Mouse (Mus musculus): ENCODE measurements around the gene Tmem132c. TPM values are rescaled to one million over a fixed set of nuclear protein-coding genes. Genes with fewer than 3 reads are reported as not detected.

The Tmem132c gene
- polyA plus RNA-seq, 1 experiment from 2014 or later = 0.68 TPM

DNA sequence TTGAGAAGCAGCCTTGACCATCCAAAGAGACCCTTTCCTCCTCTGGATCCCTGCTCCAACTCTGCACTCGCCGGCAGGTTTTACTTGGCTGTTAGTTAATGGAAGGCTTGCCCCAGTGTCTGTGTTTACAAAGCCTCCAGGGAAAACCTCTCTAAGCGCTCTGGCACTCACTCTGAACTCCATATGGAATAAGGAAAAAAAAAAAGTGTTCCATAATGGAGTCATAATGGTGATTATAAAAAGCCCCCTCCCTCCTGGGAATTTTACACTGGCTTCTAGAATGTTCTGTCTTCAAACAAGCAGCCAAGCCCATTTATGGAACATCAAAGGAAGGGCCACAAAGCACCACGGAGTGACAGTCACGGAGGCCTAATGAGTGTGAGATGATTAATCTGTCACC is 136.9 kb downstream of the Tmem132c start:
- Histone ChIP-seq H3K4me3 (ENCODE audit: low read depth, low read length) (no peak overlapping the region), H3K27me3 (replicated peaks; ENCODE audit: control insufficient read depth, insufficient read depth, low read length) (no peaks in the 10 kb centered on the region), H3K36me3 (ENCODE audit: control insufficient read depth, insufficient read depth, low read length) (no peaks in the 10 kb centered on the region), H3K4me2 (ENCODE audit: low read length) (no peak overlapping the region), H3K9me3 (ENCODE audit: control insufficient read depth, low read length) (0 out of 2 replicates have a peak, but pooled peaks cover 4% of the 10 kb centered on the region), H3K4me1 (replicated peaks; ENCODE audit: control insufficient read depth, insufficient read depth, low read length) (no peaks in the 10 kb centered on the region), H3K9ac (ENCODE audit: low read length) (no peak overlapping the region), H3K27ac (ENCODE audit: low read depth) (no peak overlapping the region)
- ATAC-seq (replicated peaks; ENCODE audit: low FRiP score, low TSS enrichment, low read depth) (no peak), DNase-seq (ENCODE audit: low spot score) (no peak)
- WGBS = 27% methylated on average over 5 of the region's 5 CpGs

DNA sequence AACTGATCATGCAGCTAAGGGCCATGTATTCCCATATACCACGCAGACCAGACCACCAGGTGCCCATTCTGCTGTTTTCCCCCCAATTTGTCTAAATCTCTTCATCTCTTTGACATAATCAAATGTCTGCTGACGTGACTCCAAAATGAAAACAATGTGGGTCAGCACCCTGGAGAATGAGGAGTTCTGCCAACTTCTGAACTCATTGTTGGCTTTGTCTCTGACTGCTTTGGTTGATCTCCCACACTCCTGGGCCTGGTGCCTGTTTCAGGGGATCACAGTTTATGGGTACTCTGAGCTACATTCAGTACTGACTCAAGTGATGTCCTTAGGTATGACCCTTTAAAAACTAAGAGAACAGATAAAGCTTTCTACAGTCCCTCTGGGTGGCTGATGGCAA is 137.7 kb downstream of the Tmem132c start:
- WGBS = 72% methylated on average over 2 of the region's 2 CpGs
- H3K4me2 ChIP-seq (ENCODE audit: low read length) = no peak overlapping the region
- no peak overlapping the region for H3K4me3 ChIP-seq (ENCODE audit: low read depth, low read length)
- DNase-seq (ENCODE audit: low spot score) (no peak), ATAC-seq (replicated peaks; ENCODE audit: low FRiP score, low TSS enrichment, low read depth) (no peak)
- H3K4me1 ChIP-seq (replicated peaks; ENCODE audit: control insufficient read depth, insufficient read depth, low read length) = no peaks in the 10 kb centered on the region
- 0 out of 2 replicates have a peak, but pooled peaks cover 4% of the 10 kb centered on the region for H3K9me3 ChIP-seq (ENCODE audit: control insufficient read depth, low read length)
- H3K9ac ChIP-seq (ENCODE audit: low read length) = no peak overlapping the region
- no peaks in the 10 kb centered on the region for H3K36me3 ChIP-seq (ENCODE audit: control insufficient read depth, insufficient read depth, low read length)
- no peak overlapping the region for H3K27ac ChIP-seq (ENCODE audit: low read depth)
- H3K27me3 ChIP-seq (replicated peaks; ENCODE audit: control insufficient read depth, insufficient read depth, low read length) = no peaks in the 10 kb centered on the region

DNA sequence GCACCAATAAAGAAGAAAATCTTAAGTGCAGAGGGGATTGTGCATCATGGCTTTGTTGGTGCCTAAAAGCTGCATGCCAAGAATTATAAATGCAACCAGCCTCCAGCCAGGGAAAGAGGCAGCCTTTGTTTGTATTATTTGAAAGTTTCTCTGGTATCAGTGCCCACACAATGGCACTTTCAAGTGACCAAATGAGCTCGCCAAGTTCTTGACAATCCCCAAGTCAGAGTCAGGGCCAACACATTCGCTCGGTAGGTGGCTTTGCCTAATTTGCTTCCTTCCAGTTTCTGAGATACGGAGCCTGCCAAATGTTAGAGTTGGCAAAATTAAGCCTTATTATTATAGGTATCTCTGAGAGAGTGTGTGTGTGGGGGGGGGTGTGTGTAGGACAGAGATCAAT is 139.6 kb downstream of the Tmem132c start:
- no peak for DNase-seq (ENCODE audit: low spot score)
- Histone ChIP-seq H3K4me2 (ENCODE audit: low read length) (no peak overlapping the region), H3K36me3 (ENCODE audit: control insufficient read depth, insufficient read depth, low read length) (no peaks in the 10 kb centered on the region), H3K9ac (ENCODE audit: low read length) (no peak overlapping the region), H3K9me3 (ENCODE audit: control insufficient read depth, low read length) (no peaks in the 10 kb centered on the region), H3K4me3 (ENCODE audit: low read depth, low read length) (no peak overlapping the region), H3K27me3 (replicated peaks; ENCODE audit: control insufficient read depth, insufficient read depth, low read length) (no peaks in the 10 kb centered on the region), H3K4me1 (replicated peaks; ENCODE audit: control insufficient read depth, insufficient read depth, low read length) (no peaks in the 10 kb centered on the region), H3K27ac (ENCODE audit: low read depth) (no peak overlapping the region)
- no peak for ATAC-seq (replicated peaks; ENCODE audit: low FRiP score, low TSS enrichment, low read depth)
- 89% methylated on average over 4 of the region's 4 CpGs for WGBS

DNA sequence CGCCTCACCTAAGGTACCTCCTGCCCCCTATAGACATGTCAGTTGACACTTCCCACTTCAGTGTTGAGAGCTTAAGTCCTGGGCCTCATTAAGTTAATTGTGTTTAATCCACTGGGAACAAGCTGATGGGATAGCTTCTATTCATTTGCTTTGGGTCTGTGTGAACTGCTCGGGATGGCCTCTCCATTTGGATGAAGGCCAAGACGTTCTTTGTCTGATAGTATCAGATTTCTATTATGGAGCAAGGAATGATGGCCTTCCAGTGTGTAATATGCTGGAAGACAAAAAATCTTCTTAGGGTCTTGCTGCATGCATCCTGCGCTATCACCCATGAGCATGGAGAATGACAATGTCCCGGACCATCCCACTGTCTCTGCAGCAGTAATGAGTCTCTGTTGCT is 141.0 kb downstream of the Tmem132c start:
- ATAC-seq (replicated peaks; ENCODE audit: low FRiP score, low TSS enrichment, low read depth) (no peak), DNase-seq (ENCODE audit: low spot score) (no peak)
- Histone ChIP-seq H3K27me3 (replicated peaks; ENCODE audit: control insufficient read depth, insufficient read depth, low read length) (no peaks in the 10 kb centered on the region), H3K36me3 (ENCODE audit: control insufficient read depth, insufficient read depth, low read length) (no peaks in the 10 kb centered on the region), H3K9me3 (ENCODE audit: control insufficient read depth, low read length) (no peaks in the 10 kb centered on the region), H3K9ac (ENCODE audit: low read length) (no peak overlapping the region), H3K4me3 (ENCODE audit: low read depth, low read length) (no peak overlapping the region), H3K4me2 (ENCODE audit: low read length) (no peak overlapping the region), H3K4me1 (replicated peaks; ENCODE audit: control insufficient read depth, insufficient read depth, low read length) (no peaks in the 10 kb centered on the region), H3K27ac (ENCODE audit: low read depth) (no peak overlapping the region)
- 74% methylated on average over 5 of the region's 5 CpGs for WGBS

DNA sequence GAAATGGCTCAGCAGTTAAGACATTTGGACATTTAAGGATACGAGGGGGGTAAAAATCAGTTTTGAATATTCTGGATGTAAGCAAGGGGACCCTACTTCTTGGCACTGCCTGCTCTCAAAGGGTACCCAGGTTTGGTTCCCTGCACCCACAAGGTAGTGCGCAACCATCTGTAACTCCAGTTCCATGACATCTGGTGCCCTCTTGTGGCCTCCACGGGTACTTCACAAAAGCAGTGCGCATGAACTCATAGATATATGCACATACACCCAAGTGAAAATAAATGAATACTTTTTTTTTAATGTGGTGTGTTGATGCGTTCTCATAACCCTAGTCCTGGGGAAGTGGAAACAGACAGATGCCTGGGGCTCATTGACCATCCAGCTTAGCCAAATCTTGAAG is 149.6 kb downstream of the Tmem132c start:
- Histone ChIP-seq H3K4me1 (replicated peaks; ENCODE audit: control insufficient read depth, insufficient read depth, low read length) (no peaks in the 10 kb centered on the region), H3K27ac (ENCODE audit: low read depth) (no peak overlapping the region), H3K9me3 (ENCODE audit: control insufficient read depth, low read length) (peaks cover 3% of the 10 kb centered on the region; the same call in 1 of the 2 replicates), H3K27me3 (replicated peaks; ENCODE audit: control insufficient read depth, insufficient read depth, low read length) (no peaks in the 10 kb centered on the region), H3K4me2 (ENCODE audit: low read length) (no peak overlapping the region), H3K9ac (ENCODE audit: low read length) (no peak overlapping the region), H3K36me3 (ENCODE audit: control insufficient read depth, insufficient read depth, low read length) (no peaks in the 10 kb centered on the region), H3K4me3 (ENCODE audit: low read depth, low read length) (no peak overlapping the region)
- ATAC-seq (replicated peaks; ENCODE audit: low FRiP score, low TSS enrichment, low read depth) (no peak), DNase-seq (ENCODE audit: low spot score) (no peak)
- WGBS = 96% methylated on average over 5 of the region's 5 CpGs

DNA sequence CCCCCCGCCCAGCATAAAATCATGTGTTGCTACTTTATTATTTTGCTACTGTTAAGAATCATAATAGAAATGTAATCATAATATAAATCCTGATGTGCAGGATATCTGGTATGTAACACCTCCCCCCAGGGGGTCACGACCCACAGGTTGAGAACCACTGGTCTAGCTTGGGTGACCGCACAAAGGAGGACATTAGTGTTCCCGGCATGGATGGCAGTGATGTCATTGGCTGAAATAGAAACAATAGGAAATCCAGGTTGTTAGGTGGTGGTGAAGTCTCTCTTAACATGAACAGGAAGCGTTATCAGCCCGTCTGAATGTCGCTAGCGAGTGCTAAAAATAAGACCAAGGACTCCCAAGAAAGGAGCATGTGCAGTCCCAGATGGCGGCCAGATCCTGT is 155.3 kb downstream of the Tmem132c start:
- H3K27ac ChIP-seq (ENCODE audit: low read depth) = no peak overlapping the region
- H3K9me3 ChIP-seq (ENCODE audit: control insufficient read depth, low read length) = no peaks in the 10 kb centered on the region
- 93% methylated on average over 9 of the region's 9 CpGs for WGBS
- H3K4me3 ChIP-seq (ENCODE audit: low read depth, low read length) = no peak overlapping the region
- H3K36me3 ChIP-seq (ENCODE audit: control insufficient read depth, insufficient read depth, low read length) = no peaks in the 10 kb centered on the region
- H3K4me1 ChIP-seq (replicated peaks; ENCODE audit: control insufficient read depth, insufficient read depth, low read length) = 0 out of 2 replicates have a peak, but pooled peaks cover 2% of the 10 kb centered on the region
- DNase-seq (ENCODE audit: low spot score) (no peak), ATAC-seq (replicated peaks; ENCODE audit: low FRiP score, low TSS enrichment, low read depth) (no peak)
- no peak overlapping the region for H3K4me2 ChIP-seq (ENCODE audit: low read length)
- no peak overlapping the region for H3K9ac ChIP-seq (ENCODE audit: low read length)
- H3K27me3 ChIP-seq (replicated peaks; ENCODE audit: control insufficient read depth, insufficient read depth, low read length) = no peaks in the 10 kb centered on the region

DNA sequence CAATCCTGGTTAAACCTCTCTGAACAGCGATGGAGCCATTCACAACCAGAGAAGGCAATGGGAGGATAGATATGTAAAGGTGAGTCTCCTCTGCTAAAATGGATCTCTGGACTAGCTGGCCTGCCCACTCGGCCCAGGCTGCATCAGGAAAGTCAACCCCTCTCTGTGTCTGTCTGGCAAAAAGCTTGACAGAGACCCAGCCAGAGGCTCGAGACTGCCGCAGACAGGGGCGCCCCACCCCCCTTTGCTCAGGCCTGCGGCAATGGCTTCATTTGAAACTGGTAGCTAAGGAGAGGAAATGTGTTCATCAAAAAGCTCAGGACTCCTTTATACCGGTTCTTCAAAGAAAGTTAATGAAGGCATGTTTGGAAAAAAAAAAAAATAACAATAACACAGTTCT is 156.4 kb downstream of the Tmem132c start:
- DNase-seq (ENCODE audit: low spot score) (no peak), ATAC-seq (replicated peaks; ENCODE audit: low FRiP score, low TSS enrichment, low read depth) (no peak)
- H3K4me2 ChIP-seq (ENCODE audit: low read length) = no peak overlapping the region
- H3K27me3 ChIP-seq (replicated peaks; ENCODE audit: control insufficient read depth, insufficient read depth, low read length) = no peaks in the 10 kb centered on the region
- no peaks in the 10 kb centered on the region for H3K36me3 ChIP-seq (ENCODE audit: control insufficient read depth, insufficient read depth, low read length)
- 0 out of 2 replicates have a peak, but pooled peaks cover 2% of the 10 kb centered on the region for H3K4me1 ChIP-seq (replicated peaks; ENCODE audit: control insufficient read depth, insufficient read depth, low read length)
- H3K9ac ChIP-seq (ENCODE audit: low read length) = no peak overlapping the region
- 22% methylated on average over 7 of the region's 7 CpGs for WGBS
- no peak overlapping the region for H3K4me3 ChIP-seq (ENCODE audit: low read depth, low read length)
- H3K9me3 ChIP-seq (ENCODE audit: control insufficient read depth, low read length) = 0 out of 2 replicates have a peak, but pooled peaks cover under 1% of the 10 kb centered on the region
- H3K27ac ChIP-seq (ENCODE audit: low read depth) = no peak overlapping the region

DNA sequence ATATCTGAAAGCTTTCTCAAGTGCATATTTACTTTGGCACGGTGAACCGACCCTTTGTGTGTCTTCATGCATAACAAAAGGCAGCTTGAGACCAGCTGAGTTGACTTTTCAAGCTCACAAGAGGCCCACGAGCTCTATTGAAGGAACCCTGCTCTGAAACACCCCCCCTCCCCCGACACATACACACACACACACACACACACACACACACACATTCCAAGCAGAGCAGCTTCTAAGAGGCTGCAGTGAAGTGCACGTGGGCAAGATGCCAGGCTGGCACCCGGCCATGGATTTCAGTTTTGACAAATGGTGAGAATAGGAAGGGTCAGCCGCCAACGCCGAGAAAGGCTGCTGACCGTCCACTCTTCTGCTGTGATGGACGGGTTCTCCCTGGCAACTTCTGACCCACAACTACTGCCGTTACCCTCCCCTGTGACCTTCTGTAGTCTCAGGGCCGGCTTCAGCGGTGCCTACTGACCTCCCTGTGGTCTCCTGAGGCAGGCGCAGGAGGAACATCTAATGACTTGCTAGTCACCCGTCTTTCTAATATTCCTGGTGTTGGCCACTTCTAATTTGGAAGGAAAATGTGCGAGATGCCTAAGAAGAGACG is 163.9 kb downstream of the Tmem132c start:
- Histone ChIP-seq H3K4me1 (replicated peaks; ENCODE audit: control insufficient read depth, insufficient read depth, low read length) (peaks cover 15% of the 10 kb centered on the region), H3K27me3 (replicated peaks; ENCODE audit: control insufficient read depth, insufficient read depth, low read length) (no peaks in the 10 kb centered on the region), H3K9me3 (ENCODE audit: control insufficient read depth, low read length) (0 out of 2 replicates have a peak, but pooled peaks cover 5% of the 10 kb centered on the region), H3K4me2 (ENCODE audit: low read length) (no peak overlapping the region), H3K4me3 (ENCODE audit: low read depth, low read length) (no peak overlapping the region), H3K27ac (ENCODE audit: low read depth) (peak overlapping the region; percentile 27; the same call in 1 of the 2 replicates), H3K36me3 (ENCODE audit: control insufficient read depth, insufficient read depth, low read length) (no peaks in the 10 kb centered on the region), H3K9ac (ENCODE audit: low read length) (no peak overlapping the region)
- WGBS = 35% methylated on average over 18 of the region's 18 CpGs
- ATAC-seq (replicated peaks; ENCODE audit: low FRiP score, low TSS enrichment, low read depth) = no peak; the same call in 1 of the 2 replicates
- DNase-seq (ENCODE audit: low spot score) = peak; percentile 77

DNA sequence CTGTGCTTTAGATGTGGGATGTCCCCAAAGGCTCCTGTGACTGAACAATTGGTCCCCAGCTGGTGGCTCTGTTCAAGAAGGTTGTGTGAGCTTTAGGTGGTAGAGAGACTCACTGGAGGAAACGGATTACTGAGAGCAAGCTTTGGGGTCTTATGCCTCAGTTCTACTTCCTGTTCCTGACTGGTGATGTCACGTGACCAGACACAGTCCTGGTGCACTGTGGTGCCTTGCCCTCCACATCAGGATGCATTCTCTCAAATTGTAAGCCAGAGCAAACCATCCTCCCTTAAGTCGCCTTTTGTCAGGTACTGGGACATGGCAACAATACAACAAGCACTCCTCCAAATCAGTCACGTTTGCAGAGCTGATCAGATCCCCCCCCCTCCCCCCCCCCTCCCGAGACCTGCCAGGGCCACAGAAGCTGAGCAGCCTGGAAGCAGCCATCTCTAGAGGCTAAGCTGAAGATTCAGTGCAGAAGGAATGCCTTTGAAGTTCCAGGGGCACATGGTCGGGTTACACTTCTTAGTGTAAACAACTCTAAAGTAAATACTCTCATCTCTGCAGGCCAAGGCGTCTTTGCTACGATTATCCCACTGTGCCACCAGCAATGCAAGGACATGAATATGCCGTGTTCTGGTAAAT is 164.5 kb downstream of the Tmem132c start:
- H3K27ac ChIP-seq (ENCODE audit: low read depth) = peak overlapping the region; percentile 27
- H3K9ac ChIP-seq (ENCODE audit: low read length) = no peak overlapping the region
- 9% methylated on average over 9 of the region's 9 CpGs for WGBS
- H3K4me1 ChIP-seq (replicated peaks; ENCODE audit: control insufficient read depth, insufficient read depth, low read length) = peaks cover 15% of the 10 kb centered on the region
- ATAC-seq (replicated peaks; ENCODE audit: low FRiP score, low TSS enrichment, low read depth) = no peak; the same call in 1 of the 2 replicates
- no peak overlapping the region for H3K4me2 ChIP-seq (ENCODE audit: low read length)
- 0 out of 2 replicates have a peak, but pooled peaks cover 5% of the 10 kb centered on the region for H3K9me3 ChIP-seq (ENCODE audit: control insufficient read depth, low read length)
- no peaks in the 10 kb centered on the region for H3K36me3 ChIP-seq (ENCODE audit: control insufficient read depth, insufficient read depth, low read length)
- no peak overlapping the region for H3K4me3 ChIP-seq (ENCODE audit: low read depth, low read length)
- DNase-seq (ENCODE audit: low spot score) = peak; percentile 53
- no peaks in the 10 kb centered on the region for H3K27me3 ChIP-seq (replicated peaks; ENCODE audit: control insufficient read depth, insufficient read depth, low read length)

Measured in intestine, embryonic 14.5 days (tissue).